Mouse (Mus musculus) kidney, adult 18-20 months (tissue): ENCODE measurements at regions not wholly inside any gene's neighbourhood (a gene's known extent, or its start where the extent isn't known, plus 50 kb on each side); places are given as distances from the start of the nearest gene placed in this dataset.

ENCODE experiments used
- DNase-seq: peaks from one replicate; pipeline ENCODE4 v3.0.0; 2021

- peak; percentile 57 for DNase-seq
These were observed 658.4 kb downstream of the Sorcs3 start for GRCm38 (mm10) chr19:48864151-48864740.

GRCm38 (mm10) chr19:48871601-48872000 is 665.8 kb downstream of the Sorcs3 start:
- DNase-seq, result peak; percentile 9

- DNase-seq, result peak; percentile 30
These were observed 675.8 kb downstream of the Sorcs3 start for GRCm38 (mm10) chr19:48881526-48882195.

- no peak for DNase-seq
These were observed 702.4 kb downstream of the Sorcs3 start for GRCm38 (mm10) chr19:48908236-48908635.

GRCm38 (mm10) chr19:48913011-48913410 is 707.2 kb downstream of the Sorcs3 start:
- no peak for DNase-seq

GRCm38 (mm10) chr19:48919638-48920037 is 713.8 kb downstream of the Sorcs3 start:
- no peak for DNase-seq

- DNase-seq, result no peak
These were observed 741.8 kb downstream of the Sorcs3 start for GRCm38 (mm10) chr19:48947646-48948045.
